Mouse (Mus musculus) hindbrain, embryonic 14.5 days (tissue): Measurements from ENCODE around the gene Sdhc. TPM values are rescaled to one million over a fixed set of nuclear protein-coding genes. Genes with fewer than 3 reads are reported as not detected.
A peak's percentile ranks its signal among the peaks of the same experiment; 100 is the strongest.

Source experiments
- ATAC-seq: fragments of 200-750 bp; cut with Nextera tagmentation; 2 replicates; pipeline ENCODE4 v1.8.0; 2017; ENCODE audit warnings: moderate number of reproducible peaks, mild to moderate bottlenecking, moderate TSS enrichment, moderate library complexity; ENCODE audit not compliant: low FRiP score
- DNase-seq: peaks from one replicate; pipeline ENCODE4 v3.0.0-alpha.2; 2015; ENCODE audit warnings: low spot score
- H3K27ac ChIP-seq: fragments of 300-500 bp; sonication (generic); 2 replicates; pipeline ENCODE4 v1.5.1; 2014; ENCODE audit warnings: mild to moderate bottlenecking, moderate library complexity
- H3K27me3 ChIP-seq: fragments of 300-500 bp; sonication (generic); 2 replicates; pipeline ENCODE4 v1.6.1; 2014; ENCODE audit warnings: mild to moderate bottlenecking, low read length, mixed read lengths; ENCODE audit not compliant: control insufficient read depth, insufficient read depth
- H3K36me3 ChIP-seq: fragments of 300-500 bp; sonication (generic); replicated peaks from 2 replicates; pipeline ENCODE4 v1.6.1; 2014; ENCODE audit not compliant: control insufficient read depth, insufficient read depth
- H3K4me1 ChIP-seq: fragments of 300-500 bp; sonication (generic); replicated peaks from 2 replicates; pipeline ENCODE4 v1.6.1; 2014; ENCODE audit warnings: antibody characterized with exemption, low read length, mixed read lengths; ENCODE audit not compliant: control insufficient read depth, insufficient read depth
- H3K4me2 ChIP-seq: fragments of 300-500 bp; sonication (generic); replicated peaks from 2 replicates; pipeline ENCODE4 v1.6.1; 2014; ENCODE audit warnings: mild to moderate bottlenecking, moderate library complexity
- H3K4me3 ChIP-seq: fragments of 300-500 bp; sonication (generic); replicated peaks from 2 replicates; pipeline ENCODE4 v1.5.1; 2014; ENCODE audit warnings: mild to moderate bottlenecking, low read length
- H3K9ac ChIP-seq: fragments of 300-500 bp; sonication (generic); 2 replicates; pipeline ENCODE4 v1.6.1; 2014
- H3K9me3 ChIP-seq: fragments of 300-500 bp; sonication (generic); 2 replicates; pipeline ENCODE4 v1.6.1; 2016; ENCODE audit warnings: low read length; ENCODE audit not compliant: control insufficient read depth
- WGBS: fragments of 180-500 bp; shearing (Covaris S2); extraction: QIAGEN DNeasy Blood & Tissue Kit; methylation state at CpG from one replicate; pipeline ENCODE4 v1.1.7; 2014; 5-methylcytosine and 5-hydroxymethylcytosine counted together
- polyA plus RNA-seq: library from polyadenylated mRNA; unstranded; fragments of >200 nt; fragmentation: Nextera tagmentation; extraction: Ambion mirVana; gene quantifications from 2 replicates; pipeline ENCODE4 v1.2.1, GENCODE M21; 2014

Sdhc gene
- polyA plus RNA-seq, 1 experiment from 2014 or later: 314 TPM

- DNase-seq (no peak), ATAC-seq (peak; percentile 54; the same call in 1 of the 2 replicates)
- WGBS: 27% methylated on average over 14 of the region's 14 CpGs
- no peak overlapping the region; the same call in 1 of the 2 replicates for H3K9ac ChIP-seq
- peaks cover 32% of the 10 kb centered on the region for H3K4me1 ChIP-seq
- peak overlapping the region; percentile 32; the same call in 1 of the 2 replicates for H3K27ac ChIP-seq
- H3K27me3 ChIP-seq: peaks cover 15% of the 10 kb centered on the region
- H3K36me3 ChIP-seq: no peaks in the 10 kb centered on the region
- H3K4me2 ChIP-seq: 0 out of 2 replicates have a peak overlapping the region, but pooled peaks have one; percentile 15
- no peaks in the 10 kb centered on the region for H3K9me3 ChIP-seq
- no peak overlapping the region for H3K4me3 ChIP-seq
Observed at GRCm38 (mm10) chr1:171189476-171190114, 39.2 kb upstream of the Sdhc start.

GRCm38 (mm10) chr1:171189046-171189445 is 38.6 kb upstream of the Sdhc start:
- peaks cover 32% of the 10 kb centered on the region for H3K4me1 ChIP-seq
- H3K27ac ChIP-seq: peak overlapping the region; percentile 32; the same call in 1 of the 2 replicates
- peaks cover 9% of the 10 kb centered on the region; the same call in 1 of the 2 replicates for H3K27me3 ChIP-seq
- DNase-seq (no peak), ATAC-seq (no peak)
- 9% methylated on average over 8 of the region's 8 CpGs for WGBS
- no peaks in the 10 kb centered on the region for H3K36me3 ChIP-seq
- H3K9me3 ChIP-seq: no peaks in the 10 kb centered on the region
- H3K9ac ChIP-seq: no peak overlapping the region
- no peak overlapping the region for H3K4me3 ChIP-seq
- 0 out of 2 replicates have a peak overlapping the region, but pooled peaks have one; percentile 15 for H3K4me2 ChIP-seq

GRCm38 (mm10) chr1:171187851-171188700 is 37.7 kb upstream of the Sdhc start:
- H3K27ac ChIP-seq: 0 out of 2 replicates have a peak overlapping the region, but pooled peaks have one; percentile 48
- H3K4me2 ChIP-seq: peak overlapping the region; percentile 19; the same call in 1 of the 2 replicates
- 18% methylated on average over 13 of the region's 13 CpGs for WGBS
- peaks cover 8% of the 10 kb centered on the region; the same call in 1 of the 2 replicates for H3K27me3 ChIP-seq
- H3K4me1 ChIP-seq: peaks cover 24% of the 10 kb centered on the region
- no peak overlapping the region for H3K9ac ChIP-seq
- no peak overlapping the region for H3K4me3 ChIP-seq
- H3K36me3 ChIP-seq: no peaks in the 10 kb centered on the region
- ATAC-seq (no peak), DNase-seq (no peak)
- H3K9me3 ChIP-seq: no peaks in the 10 kb centered on the region

DNA sequence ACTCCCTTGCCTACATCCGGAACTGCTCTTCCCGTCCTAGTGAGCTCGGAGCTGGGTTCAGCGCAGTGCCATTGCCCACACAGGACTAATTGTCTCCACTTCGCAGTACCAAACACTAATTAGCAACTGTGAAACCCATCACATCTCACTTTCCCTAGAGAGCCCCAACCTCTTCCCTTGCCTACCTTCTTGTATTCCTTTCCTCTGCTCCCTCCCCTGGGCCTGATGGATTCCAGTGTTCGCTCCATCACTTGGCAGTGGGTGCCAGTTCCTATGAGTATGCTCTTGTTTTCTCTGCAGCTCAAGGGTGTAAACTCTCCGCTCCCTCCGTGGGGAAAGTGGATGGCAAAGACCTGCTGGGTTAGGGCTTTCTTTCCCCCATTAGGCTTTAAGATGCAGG is 35.3 kb upstream of the Sdhc start:
- H3K4me2 ChIP-seq: no peak overlapping the region
- H3K9me3 ChIP-seq: no peaks in the 10 kb centered on the region
- no peaks in the 10 kb centered on the region for H3K27me3 ChIP-seq
- no peak for ATAC-seq
- peaks cover 19% of the 10 kb centered on the region for H3K4me1 ChIP-seq
- 67% methylated on average over 8 of the region's 8 CpGs for whole genome bisulfite sequencing
- H3K9ac ChIP-seq: no peak overlapping the region
- no peak overlapping the region for H3K4me3 ChIP-seq
- H3K27ac ChIP-seq: no peak overlapping the region
- DNase-seq: no peak
- H3K36me3 ChIP-seq: no peaks in the 10 kb centered on the region

DNA sequence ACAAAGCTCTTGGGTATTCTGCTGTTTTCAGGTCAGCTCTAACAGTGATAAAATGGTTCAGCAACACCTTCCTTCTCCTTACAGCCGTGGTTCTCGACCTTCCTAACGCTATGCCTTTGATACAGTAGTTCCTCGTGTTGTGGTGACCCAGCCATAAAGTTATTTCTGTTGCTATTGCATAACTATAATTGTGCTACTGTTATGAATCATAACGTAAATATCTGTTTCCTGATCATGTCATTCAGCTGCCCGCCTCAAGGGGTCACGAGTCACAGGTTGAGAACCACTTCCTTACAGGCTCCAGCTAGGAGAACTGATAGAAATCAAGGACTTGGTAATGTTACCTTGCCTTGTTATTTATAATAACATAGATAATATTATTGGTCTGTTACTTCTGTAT is 33.9 kb upstream of the Sdhc start:
- Histone ChIP-seq H3K27ac (no peak overlapping the region), H3K4me3 (no peak overlapping the region), H3K9me3 (no peaks in the 10 kb centered on the region), H3K27me3 (no peaks in the 10 kb centered on the region), H3K4me1 (peaks cover 13% of the 10 kb centered on the region), H3K9ac (no peak overlapping the region), H3K36me3 (no peaks in the 10 kb centered on the region), H3K4me2 (no peak overlapping the region)
- DNase-seq (no peak), ATAC-seq (no peak)
- whole genome bisulfite sequencing: 91% methylated on average over 7 of the region's 7 CpGs

GRCm38 (mm10) chr1:171183620-171184019 is 33.2 kb upstream of the Sdhc start:
- ATAC-seq: no peak
- 80% methylated on average over 3 of the region's 3 CpGs for WGBS
- Histone ChIP-seq H3K4me2 (no peak overlapping the region), H3K36me3 (no peaks in the 10 kb centered on the region), H3K27ac (no peak overlapping the region), H3K4me1 (peaks cover 7% of the 10 kb centered on the region; the same call in 1 of the 2 replicates), H3K4me3 (no peak overlapping the region), H3K9me3 (no peaks in the 10 kb centered on the region), H3K27me3 (no peaks in the 10 kb centered on the region), H3K9ac (no peak overlapping the region)
- no peak for DNase-seq

DNA sequence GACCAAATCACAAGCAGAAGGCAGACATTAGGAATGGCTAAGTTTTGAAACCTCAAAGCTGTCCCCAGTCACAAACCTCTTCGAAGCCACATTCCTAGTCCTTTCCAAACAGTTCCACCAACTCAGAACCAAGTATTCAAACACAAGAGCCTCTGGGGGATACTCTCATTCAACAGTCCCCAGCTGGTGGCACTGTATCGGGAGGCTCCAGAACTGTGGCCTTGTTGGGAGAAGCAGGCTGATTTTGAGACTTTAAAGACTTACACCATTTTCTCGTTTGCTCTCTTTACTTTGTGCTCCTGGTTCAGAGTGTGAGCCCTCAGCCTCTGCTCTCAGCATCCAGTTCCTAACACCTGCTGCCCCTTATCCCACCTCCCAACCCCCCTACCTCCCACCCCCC is 32.6 kb upstream of the Sdhc start:
- no peaks in the 10 kb centered on the region for H3K36me3 ChIP-seq
- H3K9me3 ChIP-seq: no peaks in the 10 kb centered on the region
- no peaks in the 10 kb centered on the region for H3K27me3 ChIP-seq
- H3K4me1 ChIP-seq: 0 out of 2 replicates have a peak, but pooled peaks cover under 1% of the 10 kb centered on the region
- ATAC-seq (no peak), DNase-seq (no peak)
- no peak overlapping the region for H3K4me3 ChIP-seq
- H3K9ac ChIP-seq: no peak overlapping the region
- H3K4me2 ChIP-seq: no peak overlapping the region
- 76% methylated on average over 3 of the region's 3 CpGs for WGBS
- no peak overlapping the region for H3K27ac ChIP-seq

- H3K4me1 ChIP-seq: no peaks in the 10 kb centered on the region
- no peaks in the 10 kb centered on the region for H3K36me3 ChIP-seq
- no peak overlapping the region for H3K9ac ChIP-seq
- no peak overlapping the region for H3K4me2 ChIP-seq
- no peak overlapping the region for H3K27ac ChIP-seq
- ATAC-seq (no peak), DNase-seq (no peak)
- no peak overlapping the region for H3K4me3 ChIP-seq
- whole genome bisulfite sequencing: 86% methylated on average over 5 of the region's 5 CpGs
- H3K9me3 ChIP-seq: no peaks in the 10 kb centered on the region
- H3K27me3 ChIP-seq: no peaks in the 10 kb centered on the region
Observed at GRCm38 (mm10) chr1:171179487-171180171, 29.2 kb upstream of the Sdhc start.

- H3K27me3 ChIP-seq: no peaks in the 10 kb centered on the region
Observed at GRCm38 (mm10) chr1:171172779-171173178, 22.4 kb upstream of the Sdhc start.

More at GRCm38 (mm10) chr1:171172779-171173178, 22.4 kb upstream of the Sdhc start:
- H3K9ac ChIP-seq: no peak overlapping the region
- H3K36me3 ChIP-seq: no peaks in the 10 kb centered on the region
- H3K4me1 ChIP-seq: no peaks in the 10 kb centered on the region
- H3K4me2 ChIP-seq: no peak overlapping the region
- 94% methylated on average over 8 of the region's 8 CpGs for WGBS
- no peak overlapping the region for H3K27ac ChIP-seq
- H3K4me3 ChIP-seq: no peak overlapping the region
- no peak for ATAC-seq
- DNase-seq: no peak
- H3K9me3 ChIP-seq: no peaks in the 10 kb centered on the region
